Mouse (Mus musculus): ENCODE results near the gene Ext2.

The Ext2 gene

DNA sequence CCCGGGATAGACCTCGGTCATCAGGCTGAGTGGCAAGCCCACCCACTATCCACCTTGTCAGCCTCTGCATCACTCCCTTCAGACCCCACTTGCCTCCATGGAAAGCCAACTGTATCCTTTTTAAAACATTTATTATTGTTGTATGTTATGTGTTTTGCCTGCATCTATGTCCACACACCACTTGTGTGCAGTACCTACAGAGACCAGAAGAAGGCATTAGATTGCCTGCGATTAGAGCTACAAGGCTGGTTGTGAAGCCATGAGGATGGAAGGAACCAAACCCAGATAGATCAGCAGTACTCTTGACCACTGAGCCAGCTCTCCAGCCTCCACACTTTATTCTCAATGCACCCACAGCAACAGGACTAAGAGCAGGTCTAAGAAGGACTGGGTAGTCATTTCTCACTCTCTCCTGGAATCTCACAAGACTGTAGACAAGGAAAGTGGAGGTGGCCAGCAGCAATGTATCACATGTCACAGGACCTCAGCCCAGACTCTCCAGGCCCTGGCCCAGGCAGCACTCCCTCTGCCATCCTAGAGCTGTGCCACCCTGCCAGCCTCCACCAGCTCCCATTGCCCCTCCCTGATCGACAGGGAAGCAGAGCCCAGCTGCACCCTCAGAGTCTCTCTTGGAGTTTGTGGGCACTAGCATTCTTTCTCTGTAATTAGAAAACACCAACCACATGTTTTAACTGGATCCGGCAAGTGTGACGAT lies 15.7 kb downstream of the Ext2 start:
- DNase-seq (ENCODE audit: extremely low spot score) = no peak

DNA sequence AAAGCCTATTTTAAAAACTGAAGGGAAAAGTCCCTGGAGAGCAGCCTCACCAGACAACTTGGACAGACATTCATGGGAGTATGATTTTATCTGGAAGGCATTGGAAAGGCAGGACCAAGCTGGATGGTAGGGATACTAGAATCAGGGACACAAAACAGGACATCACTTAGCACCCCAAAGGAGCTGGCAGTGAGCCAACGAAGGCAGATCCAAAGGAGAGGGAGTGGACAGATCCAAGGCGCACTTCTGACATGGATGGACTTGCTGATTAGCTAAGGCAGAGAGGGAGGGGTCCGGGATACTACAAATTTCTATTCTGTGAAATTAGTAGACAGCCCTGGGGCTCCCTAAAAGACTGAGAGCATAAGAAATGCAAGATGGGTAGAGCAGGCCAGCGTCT lies 16.8 kb downstream of the Ext2 start:
- no peak for DNase-seq (ENCODE audit: extremely low spot score)

DNA sequence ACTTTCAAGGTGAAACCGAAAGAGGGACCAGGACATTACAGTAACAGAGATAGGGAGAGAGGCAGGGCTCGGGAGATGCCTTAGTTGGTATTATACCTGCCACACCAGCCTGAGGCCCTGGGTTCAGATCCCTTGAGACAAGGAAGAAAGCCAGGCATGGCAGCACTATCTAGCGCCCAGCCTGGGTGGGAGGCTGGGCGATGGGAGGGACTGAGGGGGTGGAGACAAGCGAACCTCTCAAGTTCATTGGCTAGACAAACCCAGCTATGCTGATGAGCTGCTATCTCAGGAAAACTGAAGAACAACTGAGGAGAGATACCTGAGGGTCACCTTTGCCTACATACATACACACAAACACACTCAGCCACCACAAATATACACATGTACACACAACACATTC lies 17.3 kb downstream of the Ext2 start:
- no peak for DNase-seq (ENCODE audit: extremely low spot score)

DNA sequence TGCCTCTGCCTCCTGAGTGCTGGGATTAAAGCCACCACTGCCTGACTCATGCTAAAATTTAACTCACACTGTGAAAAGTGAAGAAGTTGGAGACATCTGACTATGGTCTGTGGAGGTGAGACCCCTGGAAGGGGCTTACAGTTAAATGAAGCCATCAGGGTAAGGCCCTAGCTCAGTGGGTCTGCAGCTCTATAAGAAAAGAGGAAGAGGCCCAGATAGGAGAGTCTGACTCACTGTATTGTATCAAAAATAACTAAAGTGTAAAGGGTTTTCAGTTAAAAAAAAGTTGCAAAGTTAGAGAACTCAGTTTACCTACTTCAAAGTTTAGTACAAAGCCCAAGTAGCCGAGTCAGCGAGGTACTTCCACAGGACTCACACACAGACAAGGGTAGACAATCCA lies 19.4 kb downstream of the Ext2 start:
- no peak for DNase-seq (ENCODE audit: extremely low spot score)

DNA sequence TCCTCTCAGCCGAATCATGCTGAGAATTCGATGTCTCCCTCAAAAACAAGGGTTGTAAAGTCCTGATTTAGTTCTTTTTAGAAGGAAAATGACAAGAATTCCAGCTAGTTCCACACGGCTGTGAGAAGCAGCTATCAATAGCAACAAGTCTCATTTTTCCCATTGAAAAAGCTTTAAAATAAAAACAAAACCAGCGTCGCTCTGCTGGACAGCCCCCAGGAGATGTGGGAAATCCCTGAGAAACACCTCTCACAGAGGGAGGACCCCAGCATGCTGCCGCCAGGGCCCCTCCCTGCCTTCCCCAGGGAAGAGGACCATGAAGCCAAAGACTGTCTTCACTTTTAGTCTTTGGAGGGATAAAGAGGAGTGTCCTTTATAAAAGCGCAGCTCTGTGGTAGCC lies 21.3 kb downstream of the Ext2 start:
- DNase-seq (ENCODE audit: extremely low spot score) = no peak

DNA sequence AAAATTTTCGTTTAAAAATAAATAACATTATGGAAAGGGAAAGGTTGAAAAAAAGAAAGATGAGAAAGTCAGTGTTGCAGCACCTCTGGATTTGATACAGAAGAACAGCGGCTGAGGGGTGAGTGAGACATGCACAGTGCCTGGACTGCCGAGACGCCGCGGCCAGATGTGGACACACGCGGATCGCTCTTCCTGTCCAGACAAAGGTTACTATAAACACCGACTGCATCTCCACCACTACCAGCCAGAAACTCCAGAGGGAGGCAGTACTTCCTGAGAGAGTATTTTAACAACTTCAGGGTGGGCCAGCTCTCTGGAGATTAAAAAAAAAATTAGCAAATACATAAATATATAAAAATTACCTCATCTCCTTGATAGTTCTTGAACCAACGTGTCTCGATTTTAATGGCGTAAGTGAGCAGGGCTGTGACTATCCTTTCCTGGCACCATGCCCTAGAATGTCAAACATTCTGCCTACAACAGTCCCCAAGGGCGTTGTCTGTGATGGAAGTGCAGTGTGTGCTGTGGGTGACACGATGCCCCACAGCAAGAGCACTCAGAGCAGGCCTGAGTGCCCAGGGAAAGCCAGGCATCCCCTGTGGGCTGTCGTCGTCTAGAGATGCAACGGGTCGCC lies 25.1 kb downstream of the Ext2 start:
- DNase-seq (ENCODE audit: extremely low spot score) = no peak

DNA sequence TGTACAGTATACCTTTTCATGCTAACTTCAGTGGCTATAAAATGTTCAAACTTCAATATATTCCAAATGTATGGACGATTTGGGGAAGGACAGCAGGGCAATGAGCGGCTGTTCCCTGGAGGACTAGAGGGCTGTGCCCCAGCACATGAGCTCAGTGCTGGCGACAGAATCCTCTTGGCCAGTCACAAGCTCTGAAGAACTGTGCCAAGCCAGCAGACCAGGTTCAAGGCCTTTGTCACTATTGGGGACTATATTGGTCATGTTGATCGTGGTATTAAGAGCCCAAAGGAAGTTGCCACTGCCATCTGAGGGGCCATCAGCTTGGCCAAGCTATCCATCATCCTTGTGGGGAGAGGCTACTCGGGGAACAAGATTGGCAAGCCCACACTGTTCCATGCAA lies 28.0 kb downstream of the Ext2 start:
- no peak for DNase-seq (ENCODE audit: extremely low spot score)

DNA sequence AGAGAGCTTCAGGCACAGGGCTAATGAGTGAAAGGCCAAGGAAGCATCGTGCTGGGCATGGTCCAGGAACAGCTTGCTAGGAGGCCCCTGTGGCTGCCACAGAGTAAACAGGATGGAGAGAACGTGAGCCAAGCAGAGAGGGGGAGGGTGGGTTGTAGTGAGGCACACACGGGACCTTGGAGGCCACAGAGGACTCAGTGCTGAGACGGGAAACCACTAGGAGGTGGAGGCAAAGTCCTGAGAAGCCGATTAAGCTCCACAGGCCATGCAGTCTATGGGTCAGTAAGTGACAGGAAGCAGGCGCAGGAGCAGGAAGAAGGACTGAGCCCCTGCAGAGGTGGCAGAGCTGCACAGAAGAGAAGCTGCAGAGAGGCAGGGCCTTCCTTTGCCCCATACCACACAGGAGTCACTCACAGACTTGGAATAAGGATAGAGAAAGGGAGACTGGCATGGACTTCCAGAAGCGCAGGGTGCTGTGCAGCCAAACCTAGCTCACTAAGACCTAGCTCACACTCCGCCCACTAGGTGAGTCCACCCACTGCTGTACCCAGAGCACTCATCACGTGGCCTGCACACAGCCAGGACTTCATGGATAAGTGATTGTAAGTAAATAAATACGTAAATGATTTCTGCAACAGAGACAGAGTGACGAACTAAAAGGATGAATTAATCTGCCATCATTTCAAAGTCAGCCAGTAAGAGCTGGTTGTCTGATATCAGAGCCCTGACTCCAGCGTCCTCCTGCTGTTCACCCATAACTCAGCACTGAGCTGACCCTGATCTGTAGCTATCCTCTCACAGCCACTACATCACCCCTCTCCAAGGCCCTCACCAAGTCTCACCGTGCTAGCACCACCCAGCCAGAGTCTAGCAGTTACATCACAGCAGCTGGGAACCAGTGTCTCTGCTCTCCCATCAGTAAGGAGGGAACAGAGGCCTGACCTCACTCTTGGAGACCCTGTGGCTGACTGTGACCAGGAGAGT lies 30.6 kb downstream of the Ext2 start:
- no peak for DNase-seq (ENCODE audit: extremely low spot score)

DNA sequence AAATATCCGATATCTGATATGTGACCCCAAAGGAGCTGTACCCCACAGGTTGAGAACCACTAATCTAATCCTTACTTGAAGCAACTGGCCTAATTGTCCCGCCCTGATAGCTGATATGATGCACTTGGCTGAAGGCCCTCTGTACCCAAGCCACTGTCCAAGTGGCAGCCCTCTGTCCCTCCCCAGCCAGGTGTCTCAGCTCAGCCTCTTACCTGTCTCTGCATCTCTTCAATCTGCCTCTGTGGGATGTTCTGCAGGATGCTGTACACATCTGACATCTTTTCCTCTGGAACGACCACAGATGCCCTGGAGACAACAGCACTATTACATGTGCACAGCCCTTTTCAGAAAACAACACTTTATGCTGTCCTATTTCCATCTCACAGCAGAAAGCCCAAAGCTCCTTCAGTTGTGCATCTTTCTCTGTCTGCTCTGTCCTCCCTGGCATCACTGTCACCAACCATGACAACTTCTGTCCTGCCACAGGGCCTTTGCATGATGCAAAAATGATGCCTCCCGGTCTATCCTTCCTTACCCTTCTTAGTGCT lies 31.5 kb downstream of the Ext2 start:
- DNase-seq (ENCODE audit: extremely low spot score) = no peak

DNA sequence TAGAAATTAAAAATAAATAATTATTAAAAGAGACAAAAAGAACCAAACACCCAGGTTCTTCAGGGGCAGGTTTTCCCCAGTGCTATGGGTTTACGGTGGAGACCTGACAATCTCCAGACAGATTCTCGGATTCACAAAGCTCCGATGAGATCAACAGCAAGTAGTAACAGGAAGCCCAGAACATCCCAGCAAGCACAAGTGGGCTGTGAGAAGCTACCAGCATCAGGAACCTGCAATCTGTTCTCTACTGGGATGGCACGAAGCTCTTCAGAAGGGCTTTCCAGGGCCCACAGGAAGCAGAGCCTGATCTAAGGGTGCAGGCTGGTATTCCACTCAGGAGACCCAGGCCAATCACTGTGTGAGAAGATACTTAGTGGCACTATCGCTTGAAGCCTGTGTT lies 33.8 kb downstream of the Ext2 start:
- DNase-seq (ENCODE audit: extremely low spot score) = no peak

DNA sequence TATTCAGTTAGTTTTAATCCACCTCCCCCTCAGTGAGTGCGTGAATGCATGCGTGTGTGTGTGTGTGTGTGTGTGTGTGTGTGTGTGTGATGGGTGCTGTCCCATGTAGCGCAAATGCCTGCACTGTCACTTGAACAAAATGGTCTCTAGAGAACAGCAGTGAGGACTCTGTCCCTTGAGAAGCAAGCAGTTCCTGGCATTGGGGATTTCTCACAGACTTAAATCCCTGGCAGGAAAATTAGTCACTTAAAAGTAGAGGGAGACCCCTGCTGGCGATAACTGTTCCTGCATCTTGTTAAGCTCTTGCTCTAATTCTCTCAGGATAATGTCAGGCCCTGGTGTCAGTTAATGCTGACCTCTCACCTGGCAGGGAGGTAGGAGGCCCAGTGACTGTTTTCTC lies 36.2 kb downstream of the Ext2 start:
- peak; percentile 76 for DNase-seq (ENCODE audit: extremely low spot score)

DNA sequence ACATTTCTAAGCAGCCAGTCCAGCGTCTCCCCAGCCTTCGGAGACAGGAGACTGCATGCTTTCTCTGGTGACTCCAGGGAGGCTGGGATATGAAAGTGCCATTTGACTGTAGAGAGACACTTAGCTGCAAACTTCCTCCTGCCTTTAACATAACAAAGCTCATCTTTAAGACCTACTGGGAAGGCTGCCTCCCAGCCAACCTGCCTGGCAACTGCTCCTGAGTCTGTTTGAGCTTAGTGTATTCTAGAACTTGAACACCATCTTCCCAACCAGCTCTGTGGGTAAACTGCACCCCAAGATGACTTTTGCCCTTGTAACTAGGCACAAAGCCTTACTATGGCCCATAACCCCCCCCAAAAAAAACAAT lies 37.0 kb downstream of the Ext2 start:
- DNase-seq (ENCODE audit: extremely low spot score) = no peak

DNA sequence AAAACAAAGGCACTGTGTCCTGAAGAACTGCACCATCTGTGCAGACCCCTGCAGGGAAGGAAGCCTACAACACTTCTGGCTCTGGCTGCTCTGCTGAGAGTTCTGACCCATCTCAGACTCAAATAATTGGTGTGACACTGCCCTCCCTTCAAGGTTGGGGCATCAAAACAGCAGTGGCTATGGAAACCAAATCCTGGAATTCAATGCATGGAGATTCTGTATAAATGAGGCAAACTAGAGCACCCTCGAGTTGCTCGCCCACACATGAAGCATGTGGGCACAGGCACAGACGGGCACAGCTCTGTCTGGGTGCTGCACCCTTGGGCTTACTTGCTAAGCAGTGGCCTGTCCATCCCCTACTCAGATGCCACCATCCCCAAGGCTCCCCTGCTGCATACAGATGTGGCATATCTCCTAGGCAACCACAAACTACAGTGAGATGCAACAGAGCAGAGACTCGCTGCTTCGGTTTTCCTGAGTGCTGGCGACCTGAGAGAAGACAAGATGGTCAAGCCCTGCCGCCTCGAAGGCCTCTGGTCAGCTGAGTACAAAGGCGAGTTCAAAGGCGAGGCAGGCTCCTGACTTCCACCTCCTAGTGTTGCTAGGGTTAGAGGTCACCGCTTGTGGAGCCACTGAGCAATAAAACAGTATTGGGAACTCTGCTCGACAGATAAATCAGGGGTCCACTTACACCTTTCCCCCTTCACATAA lies 37.5 kb downstream of the Ext2 start:
- peak; percentile 62 for DNase-seq (ENCODE audit: extremely low spot score)

DNA sequence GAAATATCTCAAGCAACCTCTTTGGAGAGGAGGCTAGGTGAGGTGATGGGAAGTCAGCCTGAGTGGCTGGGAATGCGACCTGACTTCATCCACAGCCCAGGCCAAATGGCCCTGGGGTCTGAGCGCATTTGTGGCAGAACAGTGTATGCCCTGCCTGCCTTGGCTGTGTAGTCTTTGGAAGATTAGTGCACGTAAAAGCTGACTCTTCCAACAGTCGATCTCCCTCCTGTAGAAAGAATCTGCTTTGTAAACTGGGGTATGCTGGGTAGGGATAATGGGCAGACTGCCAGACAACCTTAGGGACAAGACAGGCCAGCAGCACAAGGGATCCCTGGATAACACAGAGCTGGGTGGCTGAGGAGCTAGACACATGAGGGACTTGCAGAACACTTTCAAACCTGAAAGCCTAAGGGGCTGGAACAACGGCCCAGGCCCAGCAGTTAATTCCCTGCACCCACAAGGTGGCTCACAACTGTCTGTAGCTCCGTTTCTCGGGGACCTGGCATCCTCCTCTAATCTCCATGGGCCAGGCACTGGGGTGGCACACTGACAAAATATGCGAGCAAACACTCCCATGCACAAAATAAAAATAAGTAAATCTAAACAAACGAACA lies 38.3 kb downstream of the Ext2 start:
- DNase-seq (ENCODE audit: extremely low spot score) = no peak

DNA sequence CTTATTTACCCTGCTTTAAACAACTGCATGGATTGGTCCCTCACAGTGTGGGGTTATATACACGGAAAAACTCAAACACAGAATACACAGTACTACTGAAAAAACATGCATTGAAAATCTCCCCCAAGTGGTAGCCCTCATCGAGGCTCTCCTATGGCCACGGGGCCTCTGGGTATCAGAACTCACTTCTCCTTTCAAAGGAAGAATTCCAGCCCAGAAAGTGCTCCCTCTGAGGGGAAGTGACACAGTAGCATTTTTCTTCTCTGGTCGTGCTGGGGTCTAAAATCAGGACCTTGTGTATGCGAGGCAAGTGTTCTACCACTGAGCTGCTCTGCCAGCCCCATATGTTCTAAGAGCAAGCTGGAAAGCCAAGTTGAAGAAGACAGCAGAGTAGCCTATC lies 39.7 kb downstream of the Ext2 start:
- DNase-seq (ENCODE audit: extremely low spot score) = no peak

DNA sequence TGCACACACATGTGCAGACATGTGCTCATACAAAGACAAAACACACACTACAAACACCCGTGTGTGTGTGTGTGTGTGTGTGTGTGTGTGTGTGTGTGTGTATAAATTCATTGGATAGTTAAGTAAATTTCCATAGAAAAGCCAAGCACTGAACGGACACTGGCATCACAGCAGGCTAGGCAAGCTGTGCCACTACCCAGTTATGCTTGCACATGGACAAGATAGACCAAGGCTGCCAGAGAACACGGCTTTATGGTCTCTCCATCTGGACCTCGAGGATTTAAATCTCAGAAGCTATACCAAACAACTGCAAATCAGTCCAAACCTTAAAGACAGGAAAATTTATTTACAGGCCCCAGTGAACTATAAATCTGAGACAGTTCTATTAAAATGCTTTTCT lies 40.2 kb downstream of the Ext2 start:
- DNase-seq (ENCODE audit: extremely low spot score) = no peak

DNA sequence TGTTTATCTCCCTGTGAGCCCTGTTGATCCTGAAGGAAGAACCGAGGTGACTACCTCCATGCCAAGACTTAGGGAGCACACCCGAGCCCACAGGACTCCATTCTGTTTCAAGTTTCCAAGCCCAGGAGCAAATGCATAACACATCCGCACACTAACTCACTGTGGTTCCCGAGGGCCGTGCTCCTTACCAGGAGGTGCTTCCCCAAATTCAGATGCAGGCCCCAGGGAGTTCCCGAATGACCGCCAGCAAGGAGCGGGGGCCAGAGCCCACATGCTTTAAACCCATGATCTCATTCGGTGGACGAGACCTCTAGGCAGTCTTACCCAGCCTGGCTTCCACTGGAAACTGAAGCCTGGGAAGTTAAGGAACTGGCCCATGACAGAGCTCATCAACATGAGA lies 41.8 kb downstream of the Ext2 start:
- DNase-seq (ENCODE audit: extremely low spot score) = no peak

DNA sequence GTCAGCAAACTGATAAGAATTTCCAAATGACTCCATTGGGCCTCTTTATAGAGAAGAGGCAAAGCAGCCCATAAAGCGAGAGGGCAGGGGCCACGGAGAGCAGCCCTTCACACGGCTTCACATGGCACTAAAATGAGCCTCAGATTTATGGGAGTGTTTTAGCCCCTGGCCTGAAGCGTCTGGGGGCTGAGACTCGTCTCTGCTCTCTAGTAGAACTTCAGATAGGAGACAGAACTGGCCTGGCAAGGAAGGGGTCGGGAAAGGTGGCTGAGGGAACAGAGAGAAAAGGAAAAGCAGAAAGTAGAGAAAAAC lies 42.5 kb downstream of the Ext2 start:
- peak; percentile 32 for DNase-seq (ENCODE audit: extremely low spot score)

DNA sequence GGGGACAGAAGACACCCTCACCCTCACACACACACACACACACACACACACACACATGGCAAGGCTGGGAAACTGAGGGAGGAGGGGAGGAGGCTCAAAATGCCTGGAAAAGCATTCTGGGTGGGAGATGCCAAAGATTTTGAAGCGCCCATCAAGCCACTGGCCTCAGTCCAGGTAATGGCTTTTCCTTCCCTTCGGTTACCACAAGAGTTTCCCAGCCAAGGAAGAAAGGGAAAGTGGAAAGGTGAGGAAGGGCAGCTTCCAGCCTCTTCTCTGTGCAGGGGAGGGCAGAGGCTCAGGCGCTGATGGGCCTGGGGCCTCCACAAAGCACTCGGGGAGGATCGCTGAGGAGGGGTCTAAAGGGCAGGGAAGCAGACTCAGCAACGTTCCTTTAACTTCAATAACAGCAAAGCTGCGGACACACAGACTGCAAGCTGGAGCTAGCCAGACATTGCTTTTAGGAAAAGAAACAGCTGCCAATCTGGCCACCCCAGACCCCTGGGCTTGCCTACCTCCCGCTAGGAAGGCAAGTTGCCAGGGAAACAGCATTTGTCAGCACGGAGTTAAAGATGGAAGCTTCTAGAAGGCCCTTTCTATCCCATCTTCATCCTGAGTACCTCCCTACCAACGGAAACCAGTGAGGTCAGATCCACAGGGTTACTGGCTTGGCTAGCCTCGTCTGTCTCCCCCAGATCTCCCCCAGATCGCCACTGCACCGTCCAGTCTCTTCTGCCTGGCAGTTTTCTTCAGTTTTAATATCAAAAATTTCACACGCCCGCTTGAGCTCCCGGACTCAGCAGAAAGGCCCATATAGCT lies 43.1 kb downstream of the Ext2 start:
- no peak for DNase-seq (ENCODE audit: extremely low spot score)

DNA sequence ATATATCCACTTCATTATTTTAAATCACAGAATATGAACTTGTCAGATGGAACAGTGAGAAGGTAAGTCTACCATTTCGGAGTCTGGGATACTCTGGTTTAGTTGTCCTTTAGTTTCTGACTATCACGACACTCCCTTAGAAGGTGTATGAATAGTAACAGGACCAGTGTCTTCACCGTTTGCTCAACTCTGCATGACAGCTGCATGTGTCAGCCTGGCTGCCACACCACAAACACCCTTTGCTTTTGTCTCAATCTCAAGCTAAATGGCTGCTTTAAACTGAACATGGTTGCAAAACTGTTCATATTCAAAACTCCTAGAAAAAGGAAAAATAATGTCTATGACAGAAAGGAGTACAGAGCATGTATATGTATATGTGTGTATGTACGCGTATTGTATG lies 43.8 kb downstream of the Ext2 start:
- no peak for DNase-seq (ENCODE audit: extremely low spot score)

DNA sequence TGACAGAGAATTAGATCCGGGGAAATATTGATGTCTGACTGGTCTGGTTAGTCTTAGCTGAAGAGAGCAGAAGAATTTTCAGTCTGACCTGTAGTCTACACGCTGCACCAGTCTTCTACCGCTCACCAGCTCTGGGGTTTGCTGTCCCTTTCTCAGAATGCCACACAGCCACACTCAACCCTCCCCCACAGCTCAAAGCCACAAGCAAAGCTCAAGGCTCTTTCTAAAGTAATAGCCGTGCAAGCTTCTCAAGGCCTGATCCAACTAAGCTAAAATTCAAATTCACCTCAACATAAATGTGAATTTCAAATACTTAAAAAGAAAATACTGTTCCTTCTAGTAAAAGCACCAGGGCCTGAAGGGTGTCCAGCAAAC lies 45.3 kb downstream of the Ext2 start:
- no peak for DNase-seq (ENCODE audit: extremely low spot score)
